Mouse (Mus musculus): ENCODE data around the gene Mrvi1.

- no peak for TF ChIP-seq CTCF (conservative IDR thresholded peaks at IDR 0.05; ENCODE audit: insufficient read depth, insufficient read length, low read depth, low read length)
- TF ChIP-seq POLR2A (IDR thresholded peaks at IDR 0.05; ENCODE audit: low read depth, low read length) = no peak
Measured at GRCm38 (mm10) chr7:111020814-111021213, 38.6 kb upstream of the Mrvi1 start.
